Mouse (Mus musculus) thymus, adult 2 months (tissue): Measurements from ENCODE around the gene Cars. TPM values are rescaled to one million over a fixed set of nuclear protein-coding genes. Genes with fewer than 3 reads are reported as not detected.
"Not testable (repeated sequence)": the region's sequence is repeated elsewhere in the genome, so short reads cannot be mapped to it uniquely, and the experiment has no call there.

Experiments used
- DNase-seq: peaks from one replicate; pipeline ENCODE4 v3.0.0; 2021
- H3K27ac ChIP-seq: fragments of 200-500 bp; 2 replicates; pipeline ENCODE4 v1.5.1; 2012; ENCODE audit warnings: low read length, control low read depth; ENCODE audit not compliant: control insufficient read depth, insufficient read depth
- H3K27me3 ChIP-seq: fragments of 200-500 bp; 2 replicates; pipeline ENCODE4 v1.6.1; 2012; ENCODE audit warnings: mild to moderate bottlenecking, low read length, moderate library complexity, mixed read lengths; ENCODE audit not compliant: control insufficient read depth, insufficient read depth
- H3K36me3 ChIP-seq: fragments of 200-500 bp; 2 replicates; pipeline ENCODE4 v1.6.1; 2012; ENCODE audit warnings: mild to moderate bottlenecking, low read length, moderate library complexity; ENCODE audit not compliant: control insufficient read depth, insufficient read depth
- H3K4me1 ChIP-seq: fragments of 200-500 bp; replicated peaks from 2 replicates; pipeline ENCODE4 v1.6.1; 2012; ENCODE audit warnings: low read length; ENCODE audit not compliant: control insufficient read depth, insufficient read depth
- H3K4me3 ChIP-seq: fragments of 200-500 bp; 2 replicates; pipeline ENCODE4 v1.5.1; 2012; ENCODE audit warnings: mild to moderate bottlenecking, low read length, control low read depth, moderate library complexity; ENCODE audit not compliant: control insufficient read depth, insufficient read depth
- CTCF ChIP-seq: fragments of 200-500 bp; IDR thresholded peaks from 2 replicates; pipeline ENCODE4 v1.5.1; 2012; ENCODE audit warnings: mild to moderate bottlenecking, control low read depth, low read length, moderate library complexity, borderline replicate concordance; ENCODE audit not compliant: control insufficient read depth, poor library complexity, insufficient read depth; ENCODE audit errors: extremely low read depth
- POLR2A ChIP-seq: fragments of 200-500 bp; IDR thresholded peaks from 2 replicates; pipeline ENCODE4 v1.6.1; 2012; ENCODE audit warnings: mild to moderate bottlenecking, low read length, control low read depth, moderate library complexity; ENCODE audit not compliant: control insufficient read depth, poor library complexity, insufficient read depth; ENCODE audit errors: extremely low read depth
- WGBS: fragments of 180-500 bp; shearing (Covaris S2); methylation state at CpG from one replicate; pipeline ENCODE4 v1.1.7; 2018; 5-methylcytosine and 5-hydroxymethylcytosine counted together
- polyA plus RNA-seq: library from polyadenylated mRNA; depleted of rRNA; stranded (reverse); fragments of >200 nt; gene quantifications from 2 replicates; pipeline ENCODE4 v1.2.3, GENCODE M21; 2012; rRNA removed

The Cars gene
- 22.7 and 24.5 TPM in 2 replicates for polyA plus RNA-seq

DNA sequence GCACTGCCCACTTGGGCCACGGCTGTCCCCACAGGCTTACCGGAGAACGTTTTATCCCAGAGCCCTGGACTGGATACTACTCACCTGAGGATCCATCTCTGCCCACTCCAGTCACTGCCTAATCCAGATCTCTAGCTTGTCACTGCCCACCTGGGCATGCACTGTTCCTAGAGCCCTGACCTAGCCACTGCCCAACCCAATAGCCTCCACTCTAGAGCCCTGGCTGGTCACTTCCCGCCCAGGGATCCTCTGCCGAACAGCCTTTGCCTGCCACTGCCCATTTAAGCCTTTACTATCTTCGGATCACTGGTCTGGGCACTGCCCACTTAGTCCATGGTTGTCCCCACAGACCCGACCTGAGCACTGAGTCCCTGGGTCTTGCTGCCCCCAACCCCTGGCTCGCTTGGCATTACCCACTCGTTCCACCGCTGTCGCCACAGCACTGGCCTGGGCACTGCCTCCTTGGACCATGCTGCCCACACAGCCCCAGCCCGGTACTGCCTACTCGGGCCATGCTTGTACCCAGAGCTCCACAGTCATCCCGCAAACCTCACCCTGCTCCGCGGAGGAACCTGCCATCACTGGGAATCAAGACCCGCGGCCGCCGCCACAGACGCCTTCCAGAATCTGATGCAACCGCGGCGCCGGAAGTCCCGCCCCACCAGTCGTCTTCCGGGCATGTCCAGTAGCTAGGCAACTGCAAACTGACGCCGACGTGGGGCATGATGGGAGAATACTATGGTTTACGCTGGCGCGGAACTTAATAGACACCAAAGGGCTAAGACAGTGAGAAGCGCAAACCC lies at the start of gene Cars:
Cars (minus strand) TSS at position 663 of the 803 bp plus-strand sequence.
- 3% methylated on average over 35 of the region's 35 CpGs for WGBS
- TF ChIP-seq CTCF: peak; percentile 66; the same call in 1 of the 2 replicates
- peak; percentile 79 for TF ChIP-seq POLR2A

GRCm38 (mm10) chr7:143649034-143649768 lies 49.3 kb upstream of the Cars start, which contains the start of gene Tnfrsf22:
Gene Tnfrsf22 (minus strand): TSS chr7:143649661.
- DNase-seq: peak; percentile 76
- Histone ChIP-seq H3K4me3 (peak within 1 kb of the TSS; percentile 68), H3K27ac (no peak within 1 kb of the TSS), H3K27me3 (no peaks in the 10 kb centered on the region), H3K36me3 (no peaks in the 10 kb centered on the region), H3K4me1 (peaks cover 9% of the 10 kb centered on the region; the same call in 1 of the 2 replicates)
- 5% methylated on average over 39 of the region's 39 CpGs for WGBS
- TF ChIP-seq POLR2A: no peak
- TF ChIP-seq CTCF: no peak

More for the DNA sequence above, at the start of gene Cars:
- Histone ChIP-seq H3K27me3 (no peaks in the 10 kb centered on the region), H3K4me3 (peak within 1 kb of the TSS; percentile 74), H3K36me3 (no peaks in the 10 kb centered on the region), H3K27ac (no peak within 1 kb of the TSS), H3K4me1 (peaks cover 7% of the 10 kb centered on the region)
- DNase-seq: peak; percentile 98

DNA sequence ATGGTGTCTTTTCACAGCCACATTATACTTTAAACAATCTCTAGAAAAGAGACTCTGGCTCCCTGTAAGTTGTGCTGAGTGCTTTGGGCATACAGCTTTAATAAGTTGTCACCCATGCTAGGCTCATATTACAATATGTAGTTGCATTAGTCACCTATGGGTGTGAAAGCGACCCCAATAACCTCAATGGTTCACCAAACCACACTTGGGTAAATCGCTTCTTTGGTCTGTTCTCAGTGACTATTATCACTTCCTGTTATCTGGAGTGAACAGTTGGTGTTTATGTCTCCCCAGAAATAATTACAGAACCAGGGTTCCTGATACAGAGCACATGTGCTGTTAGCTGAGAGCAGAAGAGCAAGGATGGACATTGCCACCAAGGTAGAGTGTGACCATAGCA lies 44.1 kb upstream of the Cars start:
- H3K4me1 ChIP-seq, H3K27ac ChIP-seq, H3K36me3 ChIP-seq, DNase-seq, H3K27me3 ChIP-seq, H3K4me3 ChIP-seq: not testable (repeated sequence)
- WGBS: 29% methylated on average over 2 of the region's 2 CpGs

- H3K4me3 ChIP-seq: no peak overlapping the region
- no peaks in the 10 kb centered on the region for H3K36me3 ChIP-seq
- no peaks in the 10 kb centered on the region for H3K4me1 ChIP-seq
- DNase-seq: no peak
- WGBS: 95% methylated on average over 1 of the region's 1 CpGs
- no peak for TF ChIP-seq CTCF
- no peak for TF ChIP-seq POLR2A
- H3K27ac ChIP-seq: no peak overlapping the region
- H3K27me3 ChIP-seq: no peaks in the 10 kb centered on the region
Measured at GRCm38 (mm10) chr7:143636674-143637073, 36.8 kb upstream of the Cars start.

- peaks cover 15% of the 10 kb centered on the region for H3K4me1 ChIP-seq
- WGBS: 97% methylated on average over 2 of the region's 2 CpGs
Measured at GRCm38 (mm10) chr7:143631503-143631902, 31.6 kb upstream of the Cars start.

DNA sequence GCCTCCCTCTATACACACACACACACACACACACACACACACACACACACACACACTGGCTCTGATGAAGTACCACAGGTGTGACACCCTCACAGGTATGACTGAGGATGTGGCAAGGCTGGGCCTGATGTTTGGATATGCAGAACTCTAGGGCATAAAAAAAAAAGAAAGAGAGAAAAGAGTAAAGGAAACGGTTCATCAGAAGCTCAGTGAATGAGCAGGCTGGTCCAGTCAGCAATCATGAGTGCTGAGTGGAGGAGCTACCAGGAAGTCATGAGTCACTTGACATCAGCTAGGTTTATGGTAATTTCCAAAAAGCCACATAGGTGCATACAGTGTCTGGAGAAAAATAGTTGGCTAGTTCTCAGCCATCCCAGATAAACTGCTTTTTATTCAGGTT lies 29.6 kb upstream of the Cars start:
- TF ChIP-seq POLR2A (no peak), CTCF (no peak)
- no peak overlapping the region for H3K27ac ChIP-seq
- no peak overlapping the region for H3K4me3 ChIP-seq
- peaks cover 22% of the 10 kb centered on the region for H3K4me1 ChIP-seq
- no peaks in the 10 kb centered on the region for H3K36me3 ChIP-seq
- H3K27me3 ChIP-seq: no peaks in the 10 kb centered on the region
- WGBS: 5% methylated on average over 1 of the region's 1 CpGs
- DNase-seq: no peak

More at GRCm38 (mm10) chr7:143631503-143631902, 31.6 kb upstream of the Cars start:
- no peak for DNase-seq
- Histone ChIP-seq H3K27me3 (no peaks in the 10 kb centered on the region), H3K27ac (no peak overlapping the region), H3K4me3 (no peak overlapping the region), H3K36me3 (no peaks in the 10 kb centered on the region)
- no peak for TF ChIP-seq CTCF
- TF ChIP-seq POLR2A: no peak

GRCm38 (mm10) chr7:143628540-143628939 lies 28.6 kb upstream of the Cars start, which contains the start of gene Tnfrsf26:
Gene Tnfrsf26 (minus strand): TSS chr7:143628722.
- peak; percentile 21 for DNase-seq
- WGBS: 32% methylated on average over 1 of the region's 1 CpGs
- Histone ChIP-seq H3K27me3 (no peaks in the 10 kb centered on the region), H3K4me1 (peaks cover 24% of the 10 kb centered on the region), H3K27ac (peak within 1 kb of the TSS; percentile 98), H3K4me3 (peak within 1 kb of the TSS; percentile 46), H3K36me3 (no peaks in the 10 kb centered on the region)
- no peak for TF ChIP-seq CTCF
- TF ChIP-seq POLR2A: no peak
